Mouse (Mus musculus): ENCODE measurements around the gene Armc2. TPM values are rescaled to one million over a fixed set of nuclear protein-coding genes. Genes with fewer than 3 reads are reported as not detected.

Gene Armc2
- total RNA-seq, 2 experiments from 2014 or later, result 8.6 to 9.1 TPM

- DNase-seq (ENCODE audit: low spot score in 2 of 2), result no peak
These were observed 105.8 kb downstream of the Armc2 start for GRCm38 (mm10) chr10:41912290-41912994.

- no peak for DNase-seq (ENCODE audit: low spot score in 2 of 2)
These were observed 109.3 kb downstream of the Armc2 start for GRCm38 (mm10) chr10:41908899-41909298.

GRCm38 (mm10) chr10:41907950-41908349 is 110.3 kb downstream of the Armc2 start:
- no peak for DNase-seq (ENCODE audit: low spot score in 2 of 2)

GRCm38 (mm10) chr10:41907473-41907872 is 110.8 kb downstream of the Armc2 start:
- no peak for DNase-seq (ENCODE audit: low spot score in 2 of 2)

GRCm38 (mm10) chr10:41901864-41902263 is 116.4 kb downstream of the Armc2 start:
- no peak for DNase-seq (ENCODE audit: low spot score in 2 of 2)

GRCm38 (mm10) chr10:41901456-41901855 is 116.8 kb downstream of the Armc2 start:
- DNase-seq (ENCODE audit: low spot score in 2 of 2), result no peak

GRCm38 (mm10) chr10:41896865-41897264 is 121.4 kb downstream of the Armc2 start:
- no peak for DNase-seq (ENCODE audit: low spot score in 2 of 2)

GRCm38 (mm10) chr10:41896425-41896824 is 121.8 kb downstream of the Armc2 start:
- no peak for DNase-seq (ENCODE audit: low spot score in 2 of 2)

GRCm38 (mm10) chr10:41893433-41894411 is 124.5 kb downstream of the Armc2 start:
- DNase-seq (ENCODE audit: low spot score in 2 of 2), result peak in 1 of 2 experiments; percentile 57

- DNase-seq (ENCODE audit: low spot score in 2 of 2), result no peak
These were observed 126.9 kb downstream of the Armc2 start for GRCm38 (mm10) chr10:41891312-41891711.

GRCm38 (mm10) chr10:41890537-41890936 is 127.7 kb downstream of the Armc2 start:
- no peak for DNase-seq (ENCODE audit: low spot score in 2 of 2)

- DNase-seq (ENCODE audit: low spot score in 2 of 2), result no peak
These were observed 128.7 kb downstream of the Armc2 start for GRCm38 (mm10) chr10:41889566-41889965.

- peak in 1 of 2 experiments; percentile 41 for DNase-seq (ENCODE audit: low spot score in 2 of 2)
These were observed 129.8 kb downstream of the Armc2 start for GRCm38 (mm10) chr10:41888365-41888941.

- peak; percentile 86 to 94 for DNase-seq (ENCODE audit: low spot score in 2 of 2)
These were observed 131.0 kb downstream of the Armc2 start for GRCm38 (mm10) chr10:41887080-41887821.

GRCm38 (mm10) chr10:41883741-41884575 is 134.3 kb downstream of the Armc2 start:
- no peak for DNase-seq (ENCODE audit: low spot score in 2 of 2)

GRCm38 (mm10) chr10:41881438-41881837 is 136.8 kb downstream of the Armc2 start:
- DNase-seq (ENCODE audit: low spot score in 2 of 2), result no peak

- no peak for DNase-seq (ENCODE audit: low spot score in 2 of 2)
These were observed 137.5 kb downstream of the Armc2 start for GRCm38 (mm10) chr10:41880777-41881176.

- DNase-seq (ENCODE audit: low spot score in 2 of 2), result no peak
These were observed 138.0 kb downstream of the Armc2 start for GRCm38 (mm10) chr10:41880206-41880605.

- no peak for DNase-seq (ENCODE audit: low spot score in 2 of 2)
These were observed 138.6 kb downstream of the Armc2 start for GRCm38 (mm10) chr10:41879675-41880074.

GRCm38 (mm10) chr10:41878344-41878743 is 139.9 kb downstream of the Armc2 start:
- DNase-seq (ENCODE audit: low spot score in 2 of 2), result no peak
